Mouse (Mus musculus) sigmoid colon, adult 10 weeks (tissue): ENCODE results near the gene Gprc5c. TPM values are rescaled to one million over a fixed set of nuclear protein-coding genes. Genes with fewer than 3 reads are reported as not detected.

Experiments used
- polyA plus RNA-seq: library from polyadenylated mRNA; stranded (reverse); fragments of 350-450 nt; fragmentation: Illumina TruSeq; extraction: RNeasy Lipid Tissue Mini Kit (QIAGEN cat#74804); gene quantifications from one replicate; pipeline ENCODE4 v1.2.3, GENCODE M21; 2014; ENCODE audit warnings: low read depth, low replicate concordance

Gene Gprc5c
- 0.22 TPM for polyA plus RNA-seq

DNA sequence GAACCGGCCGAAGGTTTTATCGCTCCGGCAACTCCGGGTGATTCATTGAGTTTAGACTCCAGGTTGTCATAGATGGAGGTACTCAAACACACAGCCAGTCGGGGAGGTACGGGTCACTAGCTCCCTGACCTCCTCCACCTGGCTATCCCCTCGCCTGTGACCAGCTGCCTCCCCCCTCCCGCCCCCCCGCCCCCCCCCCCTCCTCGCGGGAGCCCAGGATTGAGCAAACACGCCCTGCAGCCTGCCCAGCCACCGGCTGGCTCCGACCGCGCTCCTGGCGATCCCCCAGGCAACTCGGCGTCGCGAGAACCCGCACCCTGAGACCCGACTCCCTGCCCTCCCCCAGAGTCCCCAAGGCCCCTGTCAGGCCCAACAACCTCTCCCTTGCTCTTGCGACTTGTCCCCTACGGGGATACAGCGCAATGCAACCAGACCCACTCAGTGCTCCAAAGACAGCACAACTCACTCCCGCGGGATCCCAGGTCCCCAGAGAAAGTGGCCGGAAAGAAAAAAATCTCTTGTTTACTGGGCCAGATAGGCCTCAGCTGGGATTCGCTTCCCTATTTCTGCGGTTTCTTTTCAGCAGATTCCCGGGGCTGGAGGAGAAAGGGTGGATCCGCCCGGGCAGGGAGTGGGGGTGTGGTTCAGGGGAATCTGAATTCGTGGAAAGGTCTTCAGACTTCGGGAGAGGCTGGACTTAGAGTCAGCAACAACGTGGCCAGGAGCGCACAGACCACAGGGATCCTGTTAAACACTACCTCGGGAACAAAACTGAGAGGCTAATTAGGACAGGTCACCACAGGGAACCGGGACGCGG lies at the start of gene Gprc5c:
TSS of gene Gprc5c (plus strand) at position 701 of the 817 bp plus-strand sequence.

DNA sequence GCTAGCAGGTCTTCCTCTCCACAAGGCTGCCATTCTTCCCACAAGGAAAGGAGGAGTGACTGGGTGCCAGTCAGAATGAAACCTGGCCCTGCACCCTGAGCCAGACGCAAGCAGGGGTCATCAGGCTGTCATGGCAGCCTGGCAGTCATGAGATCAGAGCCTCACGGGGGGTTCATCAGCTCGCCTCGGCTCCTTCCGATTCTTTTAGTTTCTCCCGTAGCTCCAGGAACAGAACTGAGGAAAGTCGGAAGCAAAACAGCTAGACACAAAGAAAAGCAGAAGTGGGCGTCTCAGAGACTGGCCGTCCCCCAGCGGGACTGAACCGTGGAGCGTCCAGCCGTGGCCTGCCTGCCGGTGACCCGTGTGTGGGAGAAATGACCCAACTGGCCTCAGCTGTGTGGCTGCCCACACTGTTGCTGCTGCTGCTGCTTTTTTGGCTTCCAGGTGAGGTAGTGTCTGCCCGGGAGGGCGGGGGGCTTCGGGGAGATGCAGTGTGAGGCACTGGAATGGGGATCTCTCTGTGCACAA lies 39.1 kb downstream of the Gprc5c start, which contains the start of gene Cd300a:
TSS of gene Cd300a (plus strand) at position 51 of the 528 bp plus-strand sequence.

Other genes starting within 250 kb of the Gprc5c start
- 172 TPM for gene Rpl38, start 182.6 kb upstream of the Gprc5c start, polyA plus RNA-seq
- 0.82 TPM for gene Ttyh2, start 175.7 kb upstream of the Gprc5c start, polyA plus RNA-seq
- not detected for gene Dnaic2, start 123.7 kb upstream of the Gprc5c start, polyA plus RNA-seq
- not detected for gene Kif19a, start 85.8 kb upstream of the Gprc5c start, polyA plus RNA-seq
- not detected for gene Btbd17, start 55.2 kb upstream of the Gprc5c start, polyA plus RNA-seq
- not detected for gene Gpr142, start 52.2 kb upstream of the Gprc5c start, polyA plus RNA-seq
- 0.76 TPM for gene Cd300a, start 38.9 kb downstream of the Gprc5c start, polyA plus RNA-seq
- gene Cd300lb, start 83.2 kb downstream of the Gprc5c start, polyA plus RNA-seq, result 0.73 TPM
- gene Cd300c, start 118.0 kb downstream of the Gprc5c start, polyA plus RNA-seq, result not detected
- gene Cd300ld, start 138.8 kb downstream of the Gprc5c start, polyA plus RNA-seq, result 2.2 TPM
- gene Cd300c2, start 150.7 kb downstream of the Gprc5c start, polyA plus RNA-seq, result 0.82 TPM
- gene Cd300ld2, start 165.0 kb downstream of the Gprc5c start, polyA plus RNA-seq, result not detected
- not detected for gene Cd300ld4, start 175.9 kb downstream of the Gprc5c start, polyA plus RNA-seq
- gene Cd300ld5, start 186.6 kb downstream of the Gprc5c start, polyA plus RNA-seq, result 1.5 TPM
- gene Cd300ld3, start 197.3 kb downstream of the Gprc5c start, polyA plus RNA-seq, result 1.5 TPM
- 2.1 TPM for gene Cd300e, start 211.0 kb downstream of the Gprc5c start, polyA plus RNA-seq
- 2.7 TPM for gene Rab37, start 240.3 kb downstream of the Gprc5c start, polyA plus RNA-seq